Mouse (Mus musculus) cortical plate, adult 2 months (tissue): ENCODE measurements around the gene D130040H23Rik.

Experiments used
- CTCF ChIP-seq: fragments of 200-500 bp; IDR thresholded peaks from 2 replicates; pipeline ENCODE4 v1.5.1; 2011; ENCODE audit warnings: mild to moderate bottlenecking, control low read depth, low read length; ENCODE audit not compliant: insufficient read depth; ENCODE audit errors: extremely low read depth
- POLR2A ChIP-seq: fragments of 200-500 bp; IDR thresholded peaks from 2 replicates; pipeline ENCODE4 v1.6.1; 2011; ENCODE audit warnings: mild to moderate bottlenecking, low read length, control low read depth; ENCODE audit not compliant: insufficient read depth; ENCODE audit errors: extremely low read depth

GRCm38 (mm10) chr8:69272435-69272834 lies 1.6 kb downstream of the D130040H23Rik start:
- TF ChIP-seq CTCF (no peak), POLR2A (no peak)
